Mouse (Mus musculus): ENCODE measurements around the gene Ktn1.

Gene Ktn1

GRCm38 (mm10) chr14:47786112-47786511 lies 137.9 kb downstream of the Ktn1 start:
- POLR2A ChIA-PET, result interaction anchor here in 1 of 4 experiments (0.9 kb wide), 1 partner anchor 16 kb away, joined by 4 read pairs; no protein-coding TSS in a partner anchor
- CTCF ChIA-PET, result no interaction called here
